Mouse (Mus musculus) midbrain, embryonic 11.5 days (tissue): Measurements from ENCODE around the gene Cd2. TPM values are rescaled to one million over a fixed set of nuclear protein-coding genes. Genes with fewer than 3 reads are reported as not detected.

Experiments used
- ATAC-seq: fragments of 200-750 bp; cut with Nextera tagmentation; 2 replicates; pipeline ENCODE4 v1.8.0; 2017; ENCODE audit warnings: moderate TSS enrichment, moderate library complexity; ENCODE audit not compliant: low FRiP score
- DNase-seq: peaks from one replicate; pipeline ENCODE4 v3.0.0; 2015; ENCODE audit warnings: low spot score; ENCODE audit errors: missing footprints
- H3K27ac ChIP-seq: fragments of 300-500 bp; sonication (generic); 2 replicates; pipeline ENCODE4 v1.5.1; 2014; ENCODE audit warnings: low read depth, low read length
- H3K27me3 ChIP-seq: fragments of 300-500 bp; sonication (generic); 2 replicates; pipeline ENCODE4 v1.6.1; 2014; ENCODE audit warnings: mild to moderate bottlenecking, low read length, moderate library complexity, mixed read lengths; ENCODE audit not compliant: control insufficient read depth, insufficient read depth
- H3K36me3 ChIP-seq: fragments of 300-500 bp; sonication (generic); 2 replicates; pipeline ENCODE4 v1.6.1; 2014; ENCODE audit warnings: mild to moderate bottlenecking, low read length, moderate library complexity, mixed read lengths; ENCODE audit not compliant: control insufficient read depth, insufficient read depth
- H3K4me1 ChIP-seq: fragments of 300-500 bp; sonication (generic); 2 replicates; pipeline ENCODE4 v1.6.1; 2014; ENCODE audit warnings: low read length; ENCODE audit not compliant: control insufficient read depth, insufficient read depth
- H3K4me2 ChIP-seq: fragments of 300-500 bp; sonication (generic); 2 replicates; pipeline ENCODE4 v1.6.1; 2014; ENCODE audit warnings: mild to moderate bottlenecking, moderate library complexity
- H3K4me3 ChIP-seq: fragments of 300-500 bp; sonication (generic); 2 replicates; pipeline ENCODE4 v1.5.1; 2014; ENCODE audit warnings: low read depth, low read length
- H3K9ac ChIP-seq: fragments of 300-500 bp; sonication (generic); 2 replicates; pipeline ENCODE4 v1.6.1; 2014; ENCODE audit warnings: low read length
- H3K9me3 ChIP-seq: fragments of 300-500 bp; sonication (generic); 2 replicates; pipeline ENCODE4 v1.6.1; 2016; ENCODE audit warnings: low read length; ENCODE audit not compliant: control insufficient read depth
- WGBS: fragments of 180-500 bp; shearing (Covaris S2); extraction: QIAGEN DNeasy Blood & Tissue Kit; methylation state at CpG from one replicate; pipeline ENCODE4 v1.1.7; 2014; 5-methylcytosine and 5-hydroxymethylcytosine counted together
- polyA plus RNA-seq: library from polyadenylated mRNA; unstranded; fragments of >200 nt; fragmentation: Nextera tagmentation; extraction: Ambion mirVana; gene quantifications from 2 replicates; pipeline ENCODE4 v1.2.1, GENCODE M21; 2014

Gene Cd2
- polyA plus RNA-seq, 1 experiment from 2014 or later, result not detected

DNA sequence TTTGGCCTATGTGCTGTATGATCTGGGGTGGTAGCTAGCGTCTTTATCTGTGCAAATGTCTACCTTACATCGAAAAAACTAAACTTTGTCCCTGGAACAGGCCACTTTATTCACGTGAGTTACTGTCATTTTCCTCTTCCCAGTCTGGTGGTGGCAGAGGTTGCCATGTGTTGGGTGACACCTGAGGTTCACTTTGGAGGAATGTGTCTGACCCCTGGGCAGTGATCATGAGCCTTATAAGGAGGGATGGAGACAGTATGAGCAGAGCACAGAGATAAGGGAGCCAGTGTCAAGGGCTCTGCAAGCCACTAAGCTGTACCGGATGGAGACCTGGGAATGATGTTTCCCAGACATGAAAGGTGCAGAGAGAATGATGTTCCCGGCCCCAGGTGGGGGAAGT lies 9.3 kb downstream of the Cd2 start:
- 89% methylated on average over 5 of the region's 5 CpGs for WGBS
- Histone ChIP-seq H3K27ac (no peak overlapping the region), H3K9ac (no peak overlapping the region), H3K9me3 (no peaks in the 10 kb centered on the region), H3K27me3 (no peaks in the 10 kb centered on the region), H3K36me3 (no peaks in the 10 kb centered on the region), H3K4me1 (no peaks in the 10 kb centered on the region; the same call in 1 of the 2 replicates), H3K4me2 (no peak overlapping the region), H3K4me3 (no peak overlapping the region)
- DNase-seq (no peak), ATAC-seq (no peak)

DNA sequence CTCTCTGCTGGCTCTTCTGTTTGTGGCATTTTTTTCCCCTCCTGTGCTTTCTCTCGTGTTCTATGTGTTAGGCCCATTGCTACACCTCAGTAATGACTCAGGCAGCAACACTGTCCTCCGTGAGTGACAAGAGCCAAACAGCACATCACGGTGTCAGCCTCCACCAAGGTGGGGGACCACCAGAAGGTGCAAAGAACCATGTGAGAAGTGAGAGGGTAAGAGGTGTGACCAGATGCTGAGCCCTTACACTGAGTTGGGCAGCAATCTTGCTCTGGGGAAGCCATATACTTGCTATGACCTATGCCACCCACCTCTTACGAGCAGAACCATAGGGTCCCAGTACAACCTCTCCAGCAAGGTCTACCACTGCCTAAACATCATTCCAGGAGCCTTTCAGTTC lies 9.9 kb downstream of the Cd2 start:
- H3K9me3 ChIP-seq, result no peaks in the 10 kb centered on the region
- H3K4me2 ChIP-seq, result no peak overlapping the region
- WGBS, result 87% methylated on average over 4 of the region's 4 CpGs
- no peaks in the 10 kb centered on the region for H3K27me3 ChIP-seq
- H3K4me3 ChIP-seq, result no peak overlapping the region
- H3K36me3 ChIP-seq, result no peaks in the 10 kb centered on the region
- H3K9ac ChIP-seq, result no peak overlapping the region
- no peak for DNase-seq
- no peak overlapping the region for H3K27ac ChIP-seq
- no peaks in the 10 kb centered on the region; the same call in 1 of the 2 replicates for H3K4me1 ChIP-seq
- no peak for ATAC-seq

DNA sequence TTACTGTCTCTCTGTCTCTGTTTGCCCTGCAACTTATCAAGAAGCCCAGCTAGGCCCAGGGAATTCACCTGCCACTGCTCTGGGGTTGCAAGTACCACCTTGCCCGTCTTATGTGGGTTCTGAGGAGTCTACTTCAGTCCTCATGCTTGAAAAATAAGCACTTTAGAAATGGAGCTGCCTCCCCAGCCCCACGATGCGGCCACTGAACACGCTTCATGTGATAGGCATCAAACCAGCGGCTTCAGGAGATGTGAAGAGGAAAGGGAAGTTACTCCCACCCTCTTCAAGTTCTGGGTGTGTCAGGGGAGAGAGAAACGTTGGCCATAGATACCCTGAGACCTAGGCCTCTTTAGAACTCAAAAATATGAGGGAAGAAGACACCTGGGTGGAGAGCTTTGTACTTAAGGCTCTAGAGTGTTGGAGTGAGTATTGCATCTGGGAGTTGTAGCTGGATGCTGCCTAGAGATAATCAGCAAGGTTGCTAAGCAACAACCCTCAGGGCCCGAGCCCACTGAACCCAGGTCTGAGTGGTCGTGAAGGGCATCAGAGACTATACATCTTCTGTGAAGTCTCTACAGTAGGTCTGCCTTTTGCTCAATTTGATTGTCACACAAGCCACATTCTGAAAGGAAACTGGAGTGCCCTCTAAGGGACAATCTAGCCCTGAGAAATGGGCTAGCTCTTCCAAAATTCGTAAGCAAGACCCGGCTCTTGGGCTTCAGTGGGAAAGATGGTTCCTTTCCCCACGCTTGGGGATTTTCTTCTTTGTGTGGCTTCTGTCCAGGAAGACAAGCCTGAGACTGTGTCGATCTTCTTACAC lies 11.0 kb downstream of the Cd2 start:
- 77% methylated on average over 12 of the region's 12 CpGs for WGBS
- no peak for ATAC-seq

GRCm38 (mm10) chr3:101275636-101276300 lies 12.0 kb downstream of the Cd2 start:
- no peaks in the 10 kb centered on the region for H3K36me3 ChIP-seq
- WGBS, result 91% methylated on average over 16 of the region's 16 CpGs
- no peaks in the 10 kb centered on the region for H3K27me3 ChIP-seq
- no peak overlapping the region for H3K27ac ChIP-seq
- H3K4me3 ChIP-seq, result no peak overlapping the region
- no peaks in the 10 kb centered on the region for H3K4me1 ChIP-seq
- no peak overlapping the region for H3K4me2 ChIP-seq
- no peaks in the 10 kb centered on the region for H3K9me3 ChIP-seq
- DNase-seq (no peak), ATAC-seq (no peak)
- no peak overlapping the region for H3K9ac ChIP-seq

More for the DNA sequence above, 11.0 kb downstream of the Cd2 start:
- no peaks in the 10 kb centered on the region for H3K36me3 ChIP-seq
- H3K9ac ChIP-seq, result no peak overlapping the region
- H3K4me2 ChIP-seq, result no peak overlapping the region
- H3K9me3 ChIP-seq, result no peaks in the 10 kb centered on the region
- H3K27me3 ChIP-seq, result no peaks in the 10 kb centered on the region
- H3K4me1 ChIP-seq, result no peaks in the 10 kb centered on the region; the same call in 1 of the 2 replicates
- no peak for DNase-seq
- no peak overlapping the region for H3K4me3 ChIP-seq
- H3K27ac ChIP-seq, result no peak overlapping the region

GRCm38 (mm10) chr3:101274794-101275193 lies 12.9 kb downstream of the Cd2 start:
- no peak overlapping the region for H3K4me2 ChIP-seq
- no peak overlapping the region for H3K9ac ChIP-seq
- no peak for DNase-seq
- no peak for ATAC-seq
- no peaks in the 10 kb centered on the region for H3K4me1 ChIP-seq
- 86% methylated on average over 3 of the region's 3 CpGs for WGBS
- H3K4me3 ChIP-seq, result no peak overlapping the region
- H3K27me3 ChIP-seq, result no peaks in the 10 kb centered on the region
- no peak overlapping the region for H3K27ac ChIP-seq
- H3K36me3 ChIP-seq, result no peaks in the 10 kb centered on the region
- no peaks in the 10 kb centered on the region; the same call in 1 of the 2 replicates for H3K9me3 ChIP-seq

GRCm38 (mm10) chr3:101274041-101274770 lies 13.5 kb downstream of the Cd2 start:
- H3K36me3 ChIP-seq, result no peaks in the 10 kb centered on the region
- no peak overlapping the region for H3K4me3 ChIP-seq
- no peak overlapping the region for H3K4me2 ChIP-seq
- no peak overlapping the region for H3K9ac ChIP-seq
- no peaks in the 10 kb centered on the region for H3K4me1 ChIP-seq
- 86% methylated on average over 12 of the region's 12 CpGs for WGBS
- H3K9me3 ChIP-seq, result no peaks in the 10 kb centered on the region; the same call in 1 of the 2 replicates
- ATAC-seq (no peak), DNase-seq (no peak)
- no peaks in the 10 kb centered on the region for H3K27me3 ChIP-seq
- H3K27ac ChIP-seq, result no peak overlapping the region

DNA sequence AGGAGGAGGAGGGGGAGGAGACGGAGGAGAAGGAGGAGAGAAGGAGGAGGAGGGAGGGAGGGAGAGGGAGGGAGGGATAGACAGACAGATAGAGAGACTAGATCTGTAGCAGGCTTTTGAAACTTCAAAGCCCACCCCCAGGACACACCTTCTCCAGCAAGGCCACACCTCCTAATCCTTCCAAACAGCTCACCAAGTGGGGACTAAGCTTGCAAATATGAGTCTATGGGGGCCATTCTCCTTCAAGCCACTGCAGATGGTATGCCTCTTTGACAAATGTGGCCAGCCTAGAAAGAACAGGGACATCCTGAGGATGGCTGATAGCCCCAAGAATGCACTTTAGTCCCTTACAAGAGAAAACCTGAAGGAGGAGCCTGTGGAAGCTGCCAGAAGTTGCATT lies 15.6 kb downstream of the Cd2 start:
- DNase-seq (no peak), ATAC-seq (no peak)
- Histone ChIP-seq H3K27ac (no peak overlapping the region), H3K4me1 (no peaks in the 10 kb centered on the region), H3K9ac (no peak overlapping the region), H3K36me3 (no peaks in the 10 kb centered on the region), H3K4me2 (no peak overlapping the region), H3K27me3 (no peaks in the 10 kb centered on the region), H3K9me3 (no peaks in the 10 kb centered on the region; the same call in 1 of the 2 replicates), H3K4me3 (no peak overlapping the region)
- WGBS, result 64% methylated on average over 1 of the region's 1 CpGs

DNA sequence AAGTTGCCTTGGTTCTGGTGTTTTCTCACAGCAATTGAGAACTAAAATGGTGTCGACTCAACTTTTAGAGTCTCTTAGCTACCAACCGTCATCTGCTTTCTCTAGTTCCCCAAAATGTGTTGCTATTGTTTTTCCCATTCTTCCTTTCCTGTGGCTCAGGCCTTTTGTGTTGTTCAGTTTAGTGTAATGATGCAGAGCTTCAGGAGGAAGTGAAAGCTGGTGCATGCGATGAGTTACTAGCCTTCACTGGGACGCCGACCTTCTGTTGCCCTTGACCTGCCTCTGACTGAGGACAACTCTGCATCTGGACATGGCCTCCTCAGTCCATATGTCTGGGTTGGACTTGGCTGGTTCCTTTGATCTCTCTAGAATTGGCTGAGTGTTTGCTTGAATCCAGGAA lies 16.9 kb downstream of the Cd2 start:
- Histone ChIP-seq H3K27me3 (no peaks in the 10 kb centered on the region), H3K9me3 (no peaks in the 10 kb centered on the region; the same call in 1 of the 2 replicates), H3K4me3 (no peak overlapping the region), H3K36me3 (no peaks in the 10 kb centered on the region), H3K4me1 (no peaks in the 10 kb centered on the region), H3K27ac (no peak overlapping the region), H3K4me2 (no peak overlapping the region), H3K9ac (no peak overlapping the region)
- ATAC-seq (no peak), DNase-seq (no peak)
- WGBS, result 94% methylated on average over 5 of the region's 5 CpGs

GRCm38 (mm10) chr3:101268361-101268760 lies 19.4 kb downstream of the Cd2 start:
- Histone ChIP-seq H3K9ac (no peak overlapping the region), H3K27me3 (no peaks in the 10 kb centered on the region), H3K4me1 (no peaks in the 10 kb centered on the region), H3K4me2 (no peak overlapping the region), H3K27ac (no peak overlapping the region), H3K9me3 (no peaks in the 10 kb centered on the region; the same call in 1 of the 2 replicates), H3K4me3 (no peak overlapping the region), H3K36me3 (no peaks in the 10 kb centered on the region)
- DNase-seq, result no peak
- ATAC-seq, result no peak
- 93% methylated on average over 7 of the region's 7 CpGs for WGBS
